Mouse (Mus musculus): Measurements from ENCODE around the gene Ccdc6.

- no peak for TF ChIP-seq CTCF (IDR thresholded peaks at IDR 0.05; ENCODE audit: borderline replicate concordance, insufficient read depth, low read length)
- TF ChIP-seq POLR2A (IDR thresholded peaks at IDR 0.05; ENCODE audit: low read depth, low read length), result no peak
Measured at GRCm38 (mm10) chr10:70181279-70181972, 84.5 kb downstream of the Ccdc6 start.
